Mouse (Mus musculus): Measurements from ENCODE around the gene Cog5.

Gene Cog5

DNA sequence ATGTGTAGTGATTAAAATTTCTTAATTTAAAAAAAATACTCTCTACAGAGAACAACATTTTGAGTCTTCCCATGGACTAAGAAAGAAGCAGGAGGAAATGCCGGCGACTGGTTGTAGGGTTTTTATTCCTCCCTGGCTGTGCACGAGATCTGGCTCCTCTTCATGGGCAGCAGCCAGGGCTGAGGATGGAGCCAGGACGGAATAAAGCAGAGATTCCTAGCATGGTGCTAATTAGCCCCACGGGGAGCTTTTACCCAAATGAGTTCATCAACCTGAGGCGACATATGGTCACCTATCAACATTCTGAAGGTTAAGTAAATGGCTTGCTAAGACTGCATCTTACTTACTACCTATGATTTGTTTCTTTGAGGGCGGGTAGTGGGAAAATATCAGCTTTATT lies 328.6 kb downstream of the Cog5 start:
- DNase-seq (ENCODE audit: low read depth, low spot score) = no peak

DNA sequence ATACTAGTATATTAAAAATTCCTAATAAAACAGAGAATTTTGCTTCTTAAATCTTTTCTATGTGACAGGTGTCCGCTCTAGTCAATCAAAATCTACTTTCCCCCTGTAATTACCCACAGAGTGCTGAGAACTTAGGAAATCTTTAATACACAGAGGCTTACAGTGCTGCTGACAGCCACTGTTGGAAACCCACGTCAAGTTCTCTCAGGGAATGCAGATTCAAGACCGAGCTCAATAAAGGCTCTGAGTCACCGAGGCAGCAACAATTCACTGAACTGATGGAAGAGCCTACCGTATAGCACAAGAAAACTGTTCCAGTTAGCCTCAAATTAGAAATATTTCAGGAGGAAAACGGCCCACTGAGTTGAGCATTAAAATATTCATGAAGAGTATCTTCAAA lies 329.1 kb downstream of the Cog5 start:
- no peak for DNase-seq (ENCODE audit: low read depth, low spot score)

DNA sequence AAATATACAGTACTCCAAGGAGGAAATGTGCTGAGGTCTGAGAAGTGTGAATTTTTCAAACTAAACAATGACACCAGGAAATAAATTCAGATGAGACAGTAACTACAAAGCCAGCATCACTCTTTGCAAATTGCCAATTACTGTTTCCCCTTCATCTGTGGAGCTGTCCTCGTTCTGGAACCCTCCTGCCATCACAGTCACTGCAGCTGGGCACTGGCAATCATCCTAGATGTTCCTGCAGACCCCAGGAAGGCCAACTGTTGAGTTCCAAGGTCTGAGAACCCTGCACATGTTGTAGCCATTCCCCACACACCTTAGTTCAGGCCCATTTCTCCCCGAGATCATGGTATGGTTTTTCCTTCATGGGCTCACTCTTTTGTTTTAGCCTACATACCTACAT lies 329.5 kb downstream of the Cog5 start:
- no peak for DNase-seq (ENCODE audit: low read depth, low spot score)

DNA sequence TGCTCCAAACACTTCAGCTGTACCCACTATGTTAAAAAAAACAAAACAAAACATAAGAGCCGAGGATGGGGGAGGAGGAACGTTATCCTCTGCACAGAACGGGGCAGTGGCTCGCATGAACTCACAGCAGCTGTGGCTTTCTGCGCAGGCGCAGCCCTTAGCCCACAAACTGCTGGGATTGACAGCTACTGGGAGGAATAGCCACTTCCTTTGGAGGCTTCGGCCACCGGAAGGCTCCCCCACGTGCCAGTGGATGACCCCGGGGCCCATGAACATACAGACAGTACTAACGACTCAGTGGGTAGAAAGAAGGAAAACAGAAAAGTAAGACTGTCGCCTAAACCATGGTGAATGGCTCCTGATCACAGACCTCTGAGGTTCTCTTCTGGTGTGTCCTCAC lies 330.0 kb downstream of the Cog5 start:
- peak; percentile 40 for DNase-seq (ENCODE audit: low read depth, low spot score)

DNA sequence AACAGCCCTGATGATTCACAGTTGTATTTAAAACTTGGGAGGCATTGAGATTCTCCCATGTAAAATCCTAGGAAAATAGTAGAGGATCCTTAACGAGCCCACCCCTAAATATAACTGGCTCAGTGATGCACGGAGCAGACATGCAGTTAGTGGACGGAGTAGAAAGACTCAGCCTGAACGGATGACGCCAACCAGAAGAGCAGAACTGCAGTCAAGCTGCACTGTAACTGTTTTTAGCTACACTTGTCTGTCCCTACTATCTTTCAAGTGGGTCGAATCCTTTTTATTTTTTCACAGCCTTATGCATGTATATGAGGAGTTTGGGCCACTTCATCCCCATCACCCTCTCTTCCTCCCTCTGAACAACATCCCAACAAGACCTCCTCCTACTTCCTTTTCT lies 331.1 kb downstream of the Cog5 start:
- DNase-seq (ENCODE audit: low read depth, low spot score) = no peak

DNA sequence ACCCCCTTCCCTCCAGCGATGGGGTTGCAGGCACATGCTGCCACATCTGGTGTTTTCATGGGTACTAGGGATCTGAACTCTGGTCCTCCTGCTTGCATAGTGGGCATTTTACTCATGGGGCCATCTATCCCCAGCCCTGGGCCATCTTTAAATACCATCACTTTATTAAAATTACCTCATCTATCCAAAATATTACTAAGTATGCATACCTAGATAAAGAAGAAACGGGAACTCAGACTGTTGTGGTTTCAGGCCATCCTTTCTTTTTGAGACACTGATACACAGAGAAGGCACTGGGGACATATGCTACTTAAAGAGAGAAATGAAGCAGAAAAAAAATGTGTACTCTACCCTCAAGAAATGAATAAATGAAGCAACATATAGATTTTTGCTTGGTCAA lies 331.8 kb downstream of the Cog5 start:
- no peak for DNase-seq (ENCODE audit: low read depth, low spot score)
